Comparison of ENCODE assay signal across 11 mouse cellular contexts in the genomic region with DNA sequence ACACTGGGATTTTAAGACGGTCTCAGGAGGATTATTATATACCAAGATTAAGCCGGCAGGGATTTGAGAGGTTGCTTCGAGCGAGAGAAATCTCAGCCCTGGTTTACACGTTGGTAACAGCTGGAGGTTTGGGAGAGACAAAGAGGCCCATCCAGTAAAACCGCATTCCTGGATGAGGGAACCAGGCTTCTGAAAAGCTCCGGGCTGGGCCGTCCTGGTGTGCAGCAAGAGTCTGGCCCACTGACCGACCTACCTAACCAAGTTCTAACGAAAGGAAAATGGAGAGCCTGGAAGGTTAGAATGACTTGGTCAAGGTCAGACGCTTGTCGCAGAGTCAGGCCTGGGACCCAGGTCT. TPM values are rescaled to one million over a fixed set of nuclear protein-coding genes. Genes with fewer than 3 reads are reported as not detected.
A peak's percentile ranks its signal among the peaks of the same experiment; 100 is the strongest.
DNase-seq lines count a peak whose midpoint lies in the region; TF ChIP-seq lines count a peak whose summit lies in the region.
"Had no signal": no experiment of that assay in that cellular context is flagged by ENCODE, and none has a peak within 500 bp of the region (broad histone marks: within the 10 kb centered on the region; RNA-seq: fewer than 3 reads in every experiment).

No protein-coding gene starts in this region.

- peaks cover 38% of the 10 kb centered on the region for H3K4me1 ChIP-seq in kidney, adult 2 months (ENCODE audit: control insufficient read depth, insufficient read depth, low read length)
- H3K4me1 ChIP-seq in E14TG2a.4 (replicated peaks; ENCODE audit: low read depth, low read length), result peaks cover 87% of the 10 kb centered on the region

- no peaks in the 10 kb centered on the region for H3K9me3 ChIP-seq in E14TG2a.4 (ENCODE audit: low read length)

- DNase-seq in embryo, embryonic 11 days, result peak; percentile 28
- DNase-seq in embryo, embryonic 9.5 days (ENCODE audit: extremely low spot score), result no peak
- DNase-seq in kidney, adult 2 months, result no peak
- DNase-seq in kidney, postnatal 25 days, result no peak
- DNase-seq in gonadal fat pad, adult 2 months (ENCODE audit: low read depth), result peak; percentile 81
- no peak for DNase-seq in adrenal gland, postnatal 10 days
- DNase-seq in left cerebral cortex, postnatal 36 days (ENCODE audit: low spot score in 2 of 2), result no peak
- DNase-seq: adrenal gland, postnatal 25 days; cerebellum, adult 11 months had no signal

- peak overlapping the region; percentile 79 for H3K27ac ChIP-seq in kidney, adult 2 months (ENCODE audit: insufficient read depth, low read depth, low read length)
- H3K27ac ChIP-seq: liver, embryonic 14.5 days had no signal

- H3K27me3 ChIP-seq in kidney, adult 2 months (replicated peaks; ENCODE audit: control insufficient read depth, insufficient read depth, low read length), result no peaks in the 10 kb centered on the region
- no peaks in the 10 kb centered on the region for H3K27me3 ChIP-seq in E14TG2a.4 (ENCODE audit: insufficient read depth, low read length)

- peak overlapping the region; percentile 46 for H3K4me3 ChIP-seq in kidney, adult 2 months (ENCODE audit: insufficient read depth, low read depth, low read length)
- peak overlapping the region; percentile 75 for H3K4me3 ChIP-seq in E14TG2a.4 (replicated peaks; ENCODE audit: low read length)

- TF ChIP-seq CTCF in kidney, adult 2 months (conservative IDR thresholded peaks at IDR 0.05; ENCODE audit: insufficient read depth, insufficient read length, low read depth, low read length), result no peak
- no peak for TF ChIP-seq CTCF in E14TG2a.4 (conservative IDR thresholded peaks at IDR 0.05; ENCODE audit: low read length)

- TF ChIP-seq POLR2A in kidney, adult 2 months (IDR thresholded peaks at IDR 0.05; ENCODE audit: low read depth, low read length), result no peak

- WGBS in kidney, adult 2 months, result 66% methylated on average over 12 of the region's 12 CpGs

- intact Hi-C loops in left cerebral cortex, postnatal 36 days (cut with DNase I), result no loop called here

- H3K36me3 ChIP-seq in kidney, adult 2 months (ENCODE audit: control insufficient read depth, insufficient read depth, low read length), result no peaks in the 10 kb centered on the region
- H3K36me3 ChIP-seq in E14TG2a.4 (ENCODE audit: insufficient read depth, low read length), result peaks cover 10% of the 10 kb centered on the region; the same call in 1 of the 2 replicates

RNA-seq across cellular contexts. Expression of a gene that starts 39.5 kb away (rescaled TPM):
- polyA plus RNA-seq in kidney, adult 2 months (2012; rRNA removed), result 40.3 and 47.0 TPM in 2 replicates
- polyA plus RNA-seq in gonadal fat pad, adult 2 months (2012; rRNA removed), result 52.7 and 53.8 TPM in 2 replicates
- 10 to 100 TPM; 54.4 to 72.8 TPM for total RNA-seq in adrenal gland, postnatal 10 days (2021)
- 10 to 100 TPM; 17.9 to 22.9 TPM for total RNA-seq in left cerebral cortex, postnatal 36 days (2021)

Comparison
In these comparisons a context has a peak if more than half of its experiments do, and no peak if none do; other contexts are left out.
1. DNase-seq: peak in embryo, embryonic 11 days (single experiment) and gonadal fat pad, adult 2 months (single experiment); none in embryo, embryonic 9.5 days (single experiment), kidney, adult 2 months (single experiment), kidney, postnatal 25 days (0 of 2), adrenal gland, postnatal 10 days (single experiment) and left cerebral cortex, postnatal 36 days (0 of 2).